Mouse (Mus musculus) right cerebral cortex, postnatal 14 days (tissue): ENCODE measurements around the gene Jsrp1.

Experiments used
- DNase-seq: peaks from one replicate; pipeline ENCODE4 v3.0.0; 2022

Gene Jsrp1

GRCm38 (mm10) chr10:80791476-80792174 lies 21.7 kb downstream of the Jsrp1 start:
- DNase-seq: no peak

- no peak for DNase-seq
These were observed 22.4 kb downstream of the Jsrp1 start for GRCm38 (mm10) chr10:80790761-80791404.

GRCm38 (mm10) chr10:80787517-80787916 lies 25.8 kb downstream of the Jsrp1 start:
- DNase-seq: no peak

GRCm38 (mm10) chr10:80785963-80786362 lies 27.3 kb downstream of the Jsrp1 start:
- DNase-seq: no peak

GRCm38 (mm10) chr10:80784871-80785270 lies 28.4 kb downstream of the Jsrp1 start:
- no peak for DNase-seq

- DNase-seq: no peak
These were observed 29.0 kb downstream of the Jsrp1 start for GRCm38 (mm10) chr10:80784302-80784701.

GRCm38 (mm10) chr10:80779565-80779964 lies 33.7 kb downstream of the Jsrp1 start:
- no peak for DNase-seq

- DNase-seq: no peak
These were observed 36.2 kb downstream of the Jsrp1 start for GRCm38 (mm10) chr10:80777123-80777522.

GRCm38 (mm10) chr10:80776358-80776869 lies 36.9 kb downstream of the Jsrp1 start:
- DNase-seq: no peak

GRCm38 (mm10) chr10:80775731-80776130 lies 37.6 kb downstream of the Jsrp1 start:
- no peak for DNase-seq

- DNase-seq: no peak
These were observed 38.3 kb downstream of the Jsrp1 start for GRCm38 (mm10) chr10:80774981-80775380.

- peak; percentile 86 for DNase-seq
These were observed 38.7 kb downstream of the Jsrp1 start for GRCm38 (mm10) chr10:80774549-80774948.

- DNase-seq: no peak
These were observed 39.5 kb downstream of the Jsrp1 start for GRCm38 (mm10) chr10:80773816-80774215.

GRCm38 (mm10) chr10:80768365-80768764 lies 44.9 kb downstream of the Jsrp1 start:
- DNase-seq: no peak

GRCm38 (mm10) chr10:80766161-80766815 lies 47.0 kb downstream of the Jsrp1 start:
- DNase-seq: no peak

- no peak for DNase-seq
These were observed 47.6 kb downstream of the Jsrp1 start for GRCm38 (mm10) chr10:80765746-80766145.

- no peak for DNase-seq
These were observed 49.8 kb downstream of the Jsrp1 start for GRCm38 (mm10) chr10:80763502-80763901.

- DNase-seq: no peak
These were observed 51.5 kb downstream of the Jsrp1 start for GRCm38 (mm10) chr10:80761821-80762220.

GRCm38 (mm10) chr10:80760596-80761524 lies 52.4 kb downstream of the Jsrp1 start:
- no peak for DNase-seq

- no peak for DNase-seq
These were observed 54.6 kb downstream of the Jsrp1 start for GRCm38 (mm10) chr10:80758651-80759050.
